Mouse (Mus musculus) embryonic facial prominence, embryonic 11.5 days (tissue): ENCODE data around the gene Pitpnm3. TPM values are rescaled to one million over a fixed set of nuclear protein-coding genes. Genes with fewer than 3 reads are reported as not detected.
"Not testable (repeated sequence)": the region's sequence is repeated elsewhere in the genome, so short reads cannot be mapped to it uniquely, and the experiment has no call there.

Source experiments
- ATAC-seq: fragments of 200-750 bp; cut with Nextera tagmentation; replicated peaks from 2 replicates; pipeline ENCODE4 v1.8.0; 2017; ENCODE audit warnings: low read depth; ENCODE audit not compliant: insufficient number of reproducible peaks, low FRiP score, low TSS enrichment
- DNase-seq: peaks from one replicate; pipeline ENCODE4 v3.0.0-alpha.2; 2015; ENCODE audit warnings: low spot score
- H3K27ac ChIP-seq: fragments of 300-500 bp; sonication (generic); replicated peaks from 2 replicates; pipeline ENCODE4 v1.5.1; 2014; ENCODE audit warnings: mild to moderate bottlenecking, low read depth, low read length, control low read depth
- H3K27me3 ChIP-seq: fragments of 300-500 bp; sonication (generic); 2 replicates; pipeline ENCODE4 v1.6.1; 2014; ENCODE audit warnings: mild to moderate bottlenecking, low read length, moderate library complexity, mixed read lengths; ENCODE audit not compliant: control insufficient read depth, insufficient read depth
- H3K36me3 ChIP-seq: fragments of 300-500 bp; sonication (generic); replicated peaks from 2 replicates; pipeline ENCODE4 v1.6.1; 2014; ENCODE audit warnings: low read depth, mild to moderate bottlenecking, low read length, moderate library complexity, mixed read lengths; ENCODE audit not compliant: control insufficient read depth, insufficient read depth
- H3K4me1 ChIP-seq: fragments of 300-500 bp; sonication (generic); 2 replicates; pipeline ENCODE4 v1.6.1; 2014; ENCODE audit warnings: low read length, mixed read lengths; ENCODE audit not compliant: control insufficient read depth, insufficient read depth
- H3K4me2 ChIP-seq: fragments of 300-500 bp; sonication (generic); 2 replicates; pipeline ENCODE4 v1.6.1; 2014; ENCODE audit warnings: low read depth, mild to moderate bottlenecking, control low read depth, low read length, moderate library complexity
- H3K4me3 ChIP-seq: fragments of 300-500 bp; sonication (generic); 2 replicates; pipeline ENCODE4 v1.5.1; 2014; ENCODE audit warnings: low read depth, low read length, control low read depth
- H3K9ac ChIP-seq: fragments of 300-500 bp; sonication (generic); replicated peaks from 2 replicates; pipeline ENCODE4 v1.6.1; 2014; ENCODE audit warnings: mild to moderate bottlenecking, control low read depth, low read length
- H3K9me3 ChIP-seq: fragments of 300-500 bp; sonication (generic); replicated peaks from 2 replicates; pipeline ENCODE4 v1.6.1; 2016; ENCODE audit warnings: mild to moderate bottlenecking, low read length, inconsistent platforms, mixed read lengths; ENCODE audit not compliant: control insufficient read depth
- WGBS: fragments of 180-500 bp; shearing (Covaris S2); extraction: QIAGEN DNeasy Blood & Tissue Kit; methylation state at CpG from one replicate; pipeline ENCODE4 v1.1.7; 2014; 5-methylcytosine and 5-hydroxymethylcytosine counted together
- polyA plus RNA-seq: library from polyadenylated mRNA; unstranded; fragments of >200 nt; fragmentation: Nextera tagmentation; extraction: Ambion mirVana; gene quantifications from 2 replicates; pipeline ENCODE4 v1.2.1, GENCODE M21; 2014

Gene Pitpnm3
- polyA plus RNA-seq, 1 experiment from 2014 or later = 0.34 TPM

GRCm38 (mm10) chr11:72171906-72172305 is 36.3 kb upstream of the Pitpnm3 start:
- not testable (repeated sequence) for ATAC-seq, H3K9ac ChIP-seq, DNase-seq, H3K4me1 ChIP-seq, H3K4me3 ChIP-seq, H3K27me3 ChIP-seq, H3K4me2 ChIP-seq, H3K9me3 ChIP-seq, H3K27ac ChIP-seq, H3K36me3 ChIP-seq
- WGBS = 78% methylated on average over 4 of the region's 4 CpGs

- ATAC-seq = no peak
- no peaks in the 10 kb centered on the region for H3K27me3 ChIP-seq
- no peak overlapping the region for H3K4me2 ChIP-seq
- no peak overlapping the region for H3K27ac ChIP-seq
- no peaks in the 10 kb centered on the region for H3K9me3 ChIP-seq
- DNase-seq = no peak
- peaks cover 2% of the 10 kb centered on the region for H3K36me3 ChIP-seq
- no peak overlapping the region for H3K9ac ChIP-seq
- H3K4me3 ChIP-seq = no peak overlapping the region
- 81% methylated on average over 4 of the region's 4 CpGs for WGBS
- no peaks in the 10 kb centered on the region for H3K4me1 ChIP-seq
Observed at GRCm38 (mm10) chr11:72169871-72170270, 34.3 kb upstream of the Pitpnm3 start.

GRCm38 (mm10) chr11:72163198-72163597 is 27.6 kb upstream of the Pitpnm3 start:
- no peak overlapping the region for H3K9ac ChIP-seq
- no peak overlapping the region for H3K4me2 ChIP-seq
- DNase-seq (no peak), ATAC-seq (no peak)
- H3K27ac ChIP-seq = no peak overlapping the region
- H3K4me3 ChIP-seq = no peak overlapping the region
- 88% methylated on average over 2 of the region's 2 CpGs for WGBS
- no peaks in the 10 kb centered on the region for H3K4me1 ChIP-seq
- H3K27me3 ChIP-seq = no peaks in the 10 kb centered on the region
- peaks cover 5% of the 10 kb centered on the region for H3K36me3 ChIP-seq
- H3K9me3 ChIP-seq = no peaks in the 10 kb centered on the region

- ATAC-seq (no peak), DNase-seq (no peak)
- Histone ChIP-seq H3K27me3 (no peaks in the 10 kb centered on the region), H3K4me3 (no peak overlapping the region), H3K4me1 (no peaks in the 10 kb centered on the region), H3K4me2 (no peak overlapping the region), H3K27ac (no peak overlapping the region), H3K36me3 (peaks cover 3% of the 10 kb centered on the region; the same call in 1 of the 2 replicates), H3K9ac (no peak overlapping the region), H3K9me3 (no peaks in the 10 kb centered on the region)
- WGBS = 69% methylated on average over 2 of the region's 2 CpGs
Observed at GRCm38 (mm10) chr11:72156624-72157023, 21.0 kb upstream of the Pitpnm3 start.

- H3K27ac ChIP-seq = no peak overlapping the region
- H3K36me3 ChIP-seq = peaks cover 3% of the 10 kb centered on the region; the same call in 1 of the 2 replicates
- no peak overlapping the region for H3K4me2 ChIP-seq
- H3K4me3 ChIP-seq = no peak overlapping the region
- no peaks in the 10 kb centered on the region for H3K27me3 ChIP-seq
- no peak for DNase-seq
- H3K4me1 ChIP-seq = no peaks in the 10 kb centered on the region
- 80% methylated on average over 4 of the region's 4 CpGs for WGBS
- no peak overlapping the region for H3K9ac ChIP-seq
- no peak for ATAC-seq
- H3K9me3 ChIP-seq = no peaks in the 10 kb centered on the region
Observed at GRCm38 (mm10) chr11:72155981-72156428, 20.4 kb upstream of the Pitpnm3 start.

GRCm38 (mm10) chr11:72155186-72155980 is 19.8 kb upstream of the Pitpnm3 start:
- DNase-seq (no peak), ATAC-seq (no peak)
- no peaks in the 10 kb centered on the region for H3K9me3 ChIP-seq
- H3K4me2 ChIP-seq = no peak overlapping the region
- no peaks in the 10 kb centered on the region for H3K27me3 ChIP-seq
- no peak overlapping the region for H3K27ac ChIP-seq
- H3K36me3 ChIP-seq = peaks cover 3% of the 10 kb centered on the region; the same call in 1 of the 2 replicates
- H3K4me3 ChIP-seq = no peak overlapping the region
- no peak overlapping the region for H3K9ac ChIP-seq
- WGBS = 77% methylated on average over 11 of the region's 11 CpGs
- H3K4me1 ChIP-seq = no peaks in the 10 kb centered on the region

GRCm38 (mm10) chr11:72153122-72153862 is 17.7 kb upstream of the Pitpnm3 start:
- no peaks in the 10 kb centered on the region for H3K9me3 ChIP-seq
- no peaks in the 10 kb centered on the region for H3K27me3 ChIP-seq
- no peaks in the 10 kb centered on the region for H3K4me1 ChIP-seq
- 83% methylated on average over 12 of the region's 12 CpGs for WGBS
- H3K9ac ChIP-seq = no peak overlapping the region
- no peak for DNase-seq
- H3K36me3 ChIP-seq = peaks cover under 1% of the 10 kb centered on the region; the same call in 1 of the 2 replicates
- no peak for ATAC-seq
- no peak overlapping the region for H3K4me3 ChIP-seq
- H3K27ac ChIP-seq = no peak overlapping the region
- no peak overlapping the region for H3K4me2 ChIP-seq

- DNase-seq = no peak
- no peaks in the 10 kb centered on the region; the same call in 1 of the 2 replicates for H3K36me3 ChIP-seq
- no peaks in the 10 kb centered on the region for H3K4me1 ChIP-seq
- no peak overlapping the region for H3K4me2 ChIP-seq
- no peak overlapping the region for H3K27ac ChIP-seq
- H3K4me3 ChIP-seq = no peak overlapping the region
- ATAC-seq = no peak
- 61% methylated on average over 2 of the region's 2 CpGs for WGBS
- no peaks in the 10 kb centered on the region for H3K27me3 ChIP-seq
- no peak overlapping the region for H3K9ac ChIP-seq
- no peaks in the 10 kb centered on the region for H3K9me3 ChIP-seq
Observed at GRCm38 (mm10) chr11:72151120-72151519, 15.5 kb upstream of the Pitpnm3 start.
